Mouse (Mus musculus) layer of hippocampus, adult 9-10 months (tissue): ENCODE measurements around the gene Ttll8.

Source experiments
- DNase-seq: peaks from one replicate; pipeline ENCODE4 v3.0.0; 2022; ENCODE audit warnings: low spot score

Ttll8 gene

GRCm38 (mm10) chr15:88921131-88921991 lies 32.9 kb downstream of the Ttll8 start:
- peak; percentile 77 for DNase-seq

- DNase-seq = no peak
These were observed 34.2 kb downstream of the Ttll8 start for GRCm38 (mm10) chr15:88920065-88920464.

GRCm38 (mm10) chr15:88919328-88919727 lies 34.9 kb downstream of the Ttll8 start:
- DNase-seq = no peak

- DNase-seq = no peak
These were observed 37.1 kb downstream of the Ttll8 start for GRCm38 (mm10) chr15:88917126-88917525.

GRCm38 (mm10) chr15:88916366-88916765 lies 37.9 kb downstream of the Ttll8 start:
- no peak for DNase-seq

- DNase-seq = no peak
These were observed 39.2 kb downstream of the Ttll8 start for GRCm38 (mm10) chr15:88915046-88915445.

GRCm38 (mm10) chr15:88906347-88906746 lies 47.9 kb downstream of the Ttll8 start:
- DNase-seq = no peak

GRCm38 (mm10) chr15:88904056-88904811 lies 50.0 kb downstream of the Ttll8 start:
- DNase-seq = no peak

GRCm38 (mm10) chr15:88903086-88903485 lies 51.1 kb downstream of the Ttll8 start:
- DNase-seq = no peak

GRCm38 (mm10) chr15:88902200-88902875 lies 51.9 kb downstream of the Ttll8 start:
- DNase-seq = no peak

GRCm38 (mm10) chr15:88896341-88896980 lies 57.8 kb downstream of the Ttll8 start:
- DNase-seq = no peak

- DNase-seq = no peak
These were observed 58.3 kb downstream of the Ttll8 start for GRCm38 (mm10) chr15:88895891-88896290.

- no peak for DNase-seq
These were observed 59.1 kb downstream of the Ttll8 start for GRCm38 (mm10) chr15:88895119-88895518.

- no peak for DNase-seq
These were observed 61.3 kb downstream of the Ttll8 start for GRCm38 (mm10) chr15:88892876-88893275.

GRCm38 (mm10) chr15:88892252-88892651 lies 62.0 kb downstream of the Ttll8 start:
- no peak for DNase-seq

- no peak for DNase-seq
These were observed 62.6 kb downstream of the Ttll8 start for GRCm38 (mm10) chr15:88891676-88892040.

GRCm38 (mm10) chr15:88890751-88891675 lies 63.2 kb downstream of the Ttll8 start:
- DNase-seq = no peak

- no peak for DNase-seq
These were observed 64.2 kb downstream of the Ttll8 start for GRCm38 (mm10) chr15:88889994-88890393.

GRCm38 (mm10) chr15:88889032-88889431 lies 65.2 kb downstream of the Ttll8 start:
- DNase-seq = no peak

GRCm38 (mm10) chr15:88885376-88885775 lies 68.8 kb downstream of the Ttll8 start:
- no peak for DNase-seq

GRCm38 (mm10) chr15:88883342-88883741 lies 70.9 kb downstream of the Ttll8 start:
- DNase-seq = no peak
